Mouse (Mus musculus): ENCODE measurements around the gene Twf2. TPM values are rescaled to one million over a fixed set of nuclear protein-coding genes. Genes with fewer than 3 reads are reported as not detected.

Twf2 gene
- total and polyA plus RNA-seq, 2 experiments: 4.7 to 6.2 TPM

DNA sequence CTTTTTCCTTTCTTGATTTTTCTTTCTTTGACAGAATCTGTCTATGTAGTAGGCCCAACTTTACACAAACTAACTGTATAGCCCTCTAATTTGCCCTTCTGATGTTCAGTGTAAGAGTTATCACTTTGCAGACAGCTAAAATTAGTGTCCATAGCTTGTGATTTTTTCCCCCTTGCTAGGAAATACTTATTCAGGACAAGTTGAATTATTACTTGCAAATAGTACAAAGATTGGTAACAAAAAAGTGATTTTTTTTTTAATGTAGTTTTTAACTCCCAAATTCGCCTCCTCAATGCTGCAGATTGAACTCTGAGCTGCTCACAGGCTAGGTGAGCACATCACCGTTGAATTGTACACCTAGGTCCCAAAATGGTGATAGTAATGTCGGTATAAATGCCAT, 22.9 kb upstream of the Twf2 start:
- H3K36me3 ChIP-seq (ENCODE audit: control insufficient read depth, insufficient read depth, low read length): peaks cover 78% of the 10 kb centered on the region
- no peak for DNase-seq (ENCODE audit: extremely low read depth, low read depth, low spot score)
- H3K27me3 ChIP-seq (ENCODE audit: control insufficient read depth, insufficient read depth, low read length): no peaks in the 10 kb centered on the region
- no peak for TF ChIP-seq CTCF (IDR thresholded peaks at IDR 0.05; ENCODE audit: low read depth, low read length)
- no peak for TF ChIP-seq POLR2A (IDR thresholded peaks at IDR 0.05; ENCODE audit: extremely low read depth, insufficient read depth, low read length)
- no peak overlapping the region for H3K4me3 ChIP-seq (ENCODE audit: insufficient read depth, low read depth, low read length)
- no peaks in the 10 kb centered on the region; the same call in 1 of the 2 replicates for H3K4me1 ChIP-seq (ENCODE audit: control insufficient read depth, insufficient read depth, low read length)
- 90% methylated on average over 3 of the region's 3 CpGs for WGBS
- peaks cover 17% of the 10 kb centered on the region for H3K79me2 ChIP-seq (ENCODE audit: control insufficient read depth, insufficient read depth, low read length)
- no peak overlapping the region for H3K9ac ChIP-seq (ENCODE audit: low read depth, low read length)
- no peak overlapping the region for H3K27ac ChIP-seq (replicated peaks; ENCODE audit: insufficient read depth, low read depth, low read length)

DNA sequence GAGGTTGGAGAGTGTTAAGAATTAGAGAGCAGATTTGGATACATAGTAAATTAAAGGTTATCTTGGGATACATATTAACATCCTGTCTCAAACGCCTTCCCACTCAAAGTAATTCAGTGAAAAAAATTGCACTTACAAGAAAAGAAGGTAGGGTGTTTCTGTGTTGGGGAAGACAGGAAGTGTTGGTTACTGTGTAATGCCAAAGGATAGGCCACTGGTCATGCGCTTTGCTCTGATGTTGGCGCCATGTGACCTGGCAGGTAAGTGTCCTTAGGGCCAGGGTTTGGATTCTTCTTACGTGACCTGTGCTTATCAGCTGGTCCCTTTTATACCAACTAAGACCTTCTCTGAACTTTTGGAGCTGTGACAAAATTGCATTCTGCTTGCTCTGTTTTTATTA, 20.8 kb upstream of the Twf2 start:
- TF ChIP-seq CTCF (IDR thresholded peaks at IDR 0.05; ENCODE audit: low read depth, low read length) (no peak), POLR2A (IDR thresholded peaks at IDR 0.05; ENCODE audit: extremely low read depth, insufficient read depth, low read length) (no peak)
- WGBS: 39% methylated on average over 4 of the region's 4 CpGs

DNA sequence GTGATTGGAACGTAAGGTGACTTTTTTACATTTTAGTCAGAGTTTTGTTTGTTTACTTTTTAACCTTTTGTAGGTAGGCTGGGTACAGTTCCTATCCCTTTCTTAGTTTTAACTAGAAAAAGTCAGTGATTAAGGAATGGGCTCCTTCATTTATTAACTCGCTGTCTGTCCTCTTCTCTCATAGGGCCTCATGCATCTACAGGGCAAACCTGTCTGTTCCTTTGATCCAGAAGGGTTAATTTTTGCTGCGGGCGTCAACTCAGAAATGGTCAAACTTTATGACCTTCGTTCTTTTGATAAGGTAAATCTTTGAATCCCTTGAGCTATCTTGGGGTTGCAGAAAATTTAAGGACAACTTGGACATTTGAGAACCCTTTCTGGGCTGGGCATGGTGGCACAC, 18.9 kb upstream of the Twf2 start:
- Histone ChIP-seq H3K4me3 (ENCODE audit: insufficient read depth, low read depth, low read length) (no peak overlapping the region), H3K27ac (replicated peaks; ENCODE audit: insufficient read depth, low read depth, low read length) (no peak overlapping the region), H3K9ac (ENCODE audit: low read depth, low read length) (no peak overlapping the region), H3K36me3 (ENCODE audit: control insufficient read depth, insufficient read depth, low read length) (peaks cover 93% of the 10 kb centered on the region), H3K27me3 (ENCODE audit: control insufficient read depth, insufficient read depth, low read length) (no peaks in the 10 kb centered on the region), H3K79me2 (ENCODE audit: control insufficient read depth, insufficient read depth, low read length) (peaks cover 4% of the 10 kb centered on the region; the same call in 1 of the 2 replicates), H3K4me1 (ENCODE audit: control insufficient read depth, insufficient read depth, low read length) (no peaks in the 10 kb centered on the region)
- TF ChIP-seq POLR2A (IDR thresholded peaks at IDR 0.05; ENCODE audit: extremely low read depth, insufficient read depth, low read length) (no peak), CTCF (IDR thresholded peaks at IDR 0.05; ENCODE audit: low read depth, low read length) (no peak)
- WGBS: 86% methylated on average over 5 of the region's 5 CpGs
- DNase-seq (ENCODE audit: extremely low read depth, low read depth, low spot score): no peak

More for the DNA sequence above, 20.8 kb upstream of the Twf2 start:
- H3K27ac ChIP-seq (replicated peaks; ENCODE audit: insufficient read depth, low read depth, low read length): no peak overlapping the region
- DNase-seq (ENCODE audit: extremely low read depth, low read depth, low spot score): peak; percentile 43
- no peaks in the 10 kb centered on the region; the same call in 1 of the 2 replicates for H3K4me1 ChIP-seq (ENCODE audit: control insufficient read depth, insufficient read depth, low read length)
- H3K36me3 ChIP-seq (ENCODE audit: control insufficient read depth, insufficient read depth, low read length): peaks cover 89% of the 10 kb centered on the region
- no peak overlapping the region for H3K4me3 ChIP-seq (ENCODE audit: insufficient read depth, low read depth, low read length)
- H3K27me3 ChIP-seq (ENCODE audit: control insufficient read depth, insufficient read depth, low read length): no peaks in the 10 kb centered on the region
- H3K79me2 ChIP-seq (ENCODE audit: control insufficient read depth, insufficient read depth, low read length): peaks cover 10% of the 10 kb centered on the region
- H3K9ac ChIP-seq (ENCODE audit: low read depth, low read length): no peak overlapping the region

DNA sequence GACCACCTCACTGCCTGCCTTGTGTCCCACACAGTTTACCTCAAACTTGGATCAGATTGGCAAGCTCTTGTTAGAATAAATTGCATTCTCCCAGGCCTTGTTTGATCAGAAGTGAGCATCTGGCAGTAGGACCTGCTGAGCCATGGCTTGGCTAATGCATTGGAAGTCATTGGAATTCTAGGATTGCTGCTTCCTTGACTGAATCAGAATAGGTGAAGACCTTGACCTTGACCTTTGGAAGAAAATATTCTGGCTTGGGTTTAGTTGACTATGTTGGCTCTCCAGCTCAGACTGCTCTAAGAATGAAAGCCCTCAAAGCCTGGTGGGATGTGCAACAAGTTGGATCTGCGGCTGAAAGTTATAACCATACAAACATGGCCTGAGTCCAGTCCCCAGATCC, 11.6 kb upstream of the Twf2 start:
- no peak for DNase-seq (ENCODE audit: extremely low read depth, low read depth, low spot score)
- Histone ChIP-seq H3K27me3 (ENCODE audit: control insufficient read depth, insufficient read depth, low read length) (no peaks in the 10 kb centered on the region), H3K36me3 (ENCODE audit: control insufficient read depth, insufficient read depth, low read length) (peaks cover 51% of the 10 kb centered on the region), H3K9ac (ENCODE audit: low read depth, low read length) (no peak overlapping the region), H3K4me3 (ENCODE audit: insufficient read depth, low read depth, low read length) (no peak overlapping the region), H3K4me1 (ENCODE audit: control insufficient read depth, insufficient read depth, low read length) (peaks cover 13% of the 10 kb centered on the region), H3K27ac (replicated peaks; ENCODE audit: insufficient read depth, low read depth, low read length) (no peak overlapping the region), H3K79me2 (ENCODE audit: control insufficient read depth, insufficient read depth, low read length) (no peaks in the 10 kb centered on the region)
- no peak for TF ChIP-seq CTCF (IDR thresholded peaks at IDR 0.05; ENCODE audit: low read depth, low read length)
- no peak for TF ChIP-seq POLR2A (IDR thresholded peaks at IDR 0.05; ENCODE audit: extremely low read depth, insufficient read depth, low read length)
- WGBS: 96% methylated on average over 1 of the region's 1 CpGs

DNA sequence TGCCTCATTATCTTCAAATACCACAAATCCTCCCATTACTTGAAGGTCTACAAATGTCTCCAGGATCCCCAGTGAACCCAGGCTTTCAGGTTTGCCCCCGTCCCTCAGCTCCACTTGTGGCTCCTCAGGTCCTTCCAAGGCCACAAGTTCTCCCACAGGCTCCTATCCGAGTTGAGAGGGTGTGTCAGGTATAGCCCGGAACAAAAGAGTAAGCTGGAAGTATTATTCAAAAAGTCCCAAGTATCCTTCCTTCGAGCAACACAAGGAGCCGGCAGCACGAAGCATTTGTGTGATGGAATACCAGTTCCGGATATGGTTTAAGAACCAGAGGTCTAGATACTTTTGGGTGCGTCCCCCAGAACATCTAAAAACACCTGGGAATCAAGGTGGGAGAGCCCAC, 10.9 kb upstream of the Twf2 start:
- no peak overlapping the region for H3K4me3 ChIP-seq (ENCODE audit: insufficient read depth, low read depth, low read length)
- H3K79me2 ChIP-seq (ENCODE audit: control insufficient read depth, insufficient read depth, low read length): no peaks in the 10 kb centered on the region
- DNase-seq (ENCODE audit: extremely low read depth, low read depth, low spot score): no peak
- 96% methylated on average over 8 of the region's 8 CpGs for WGBS
- no peaks in the 10 kb centered on the region for H3K27me3 ChIP-seq (ENCODE audit: control insufficient read depth, insufficient read depth, low read length)
- peaks cover 44% of the 10 kb centered on the region for H3K36me3 ChIP-seq (ENCODE audit: control insufficient read depth, insufficient read depth, low read length)
- H3K4me1 ChIP-seq (ENCODE audit: control insufficient read depth, insufficient read depth, low read length): peaks cover 13% of the 10 kb centered on the region
- no peak overlapping the region for H3K9ac ChIP-seq (ENCODE audit: low read depth, low read length)
- H3K27ac ChIP-seq (replicated peaks; ENCODE audit: insufficient read depth, low read depth, low read length): no peak overlapping the region
- TF ChIP-seq POLR2A (IDR thresholded peaks at IDR 0.05; ENCODE audit: extremely low read depth, insufficient read depth, low read length) (no peak), CTCF (IDR thresholded peaks at IDR 0.05; ENCODE audit: low read depth, low read length) (no peak)

DNA sequence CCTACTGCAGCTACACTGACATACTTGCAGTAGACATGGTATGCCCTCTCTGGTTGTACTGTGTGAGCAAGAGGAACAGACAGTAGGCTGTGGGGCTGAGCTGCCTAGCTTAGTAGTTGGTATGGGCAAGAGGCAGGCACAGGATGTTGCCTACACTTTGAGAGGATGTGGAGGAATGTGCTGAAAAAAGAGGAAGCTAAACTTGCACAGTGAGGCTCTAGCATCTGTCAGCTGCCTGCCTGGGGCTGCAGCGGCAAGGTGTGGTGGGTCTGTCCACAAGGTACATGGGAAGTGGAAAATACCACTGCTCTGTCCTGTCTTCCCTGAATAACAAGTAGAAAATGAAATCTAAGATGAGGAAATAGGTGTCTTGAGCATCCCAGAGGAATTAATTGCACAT, 9.9 kb upstream of the Twf2 start:
- no peaks in the 10 kb centered on the region for H3K27me3 ChIP-seq (ENCODE audit: control insufficient read depth, insufficient read depth, low read length)
- no peaks in the 10 kb centered on the region for H3K79me2 ChIP-seq (ENCODE audit: control insufficient read depth, insufficient read depth, low read length)
- TF ChIP-seq CTCF (IDR thresholded peaks at IDR 0.05; ENCODE audit: low read depth, low read length): no peak
- TF ChIP-seq POLR2A (IDR thresholded peaks at IDR 0.05; ENCODE audit: extremely low read depth, insufficient read depth, low read length): no peak
- 0 out of 2 replicates have a peak overlapping the region, but pooled peaks have one; percentile 0 for H3K27ac ChIP-seq (replicated peaks; ENCODE audit: insufficient read depth, low read depth, low read length)
- peaks cover 35% of the 10 kb centered on the region for H3K36me3 ChIP-seq (ENCODE audit: control insufficient read depth, insufficient read depth, low read length)
- DNase-seq (ENCODE audit: extremely low read depth, low read depth, low spot score): no peak
- peaks cover 14% of the 10 kb centered on the region for H3K4me1 ChIP-seq (ENCODE audit: control insufficient read depth, insufficient read depth, low read length)
- no peak overlapping the region for H3K9ac ChIP-seq (ENCODE audit: low read depth, low read length)
- WGBS: 81% methylated on average over 1 of the region's 1 CpGs
- H3K4me3 ChIP-seq (ENCODE audit: insufficient read depth, low read depth, low read length): no peak overlapping the region

Data from liver, adult 2 months (tissue).